Mouse (Mus musculus) heart, adult 2 months (tissue): Measurements from ENCODE around the gene Mta3. TPM values are rescaled to one million over a fixed set of nuclear protein-coding genes. Genes with fewer than 3 reads are reported as not detected.

Experiments used
- DNase-seq, 2 experiments: peaks; one replicate each; pipeline ENCODE4 v3.0.0; 2021
- H3K27ac ChIP-seq: fragments of 200-600 bp; 2 replicates; pipeline ENCODE4 v1.8.1; 2022
- H3K27me3 ChIP-seq: fragments of 200-500 bp; 2 replicates; pipeline ENCODE4 v1.6.1; 2012; ENCODE audit warnings: mild to moderate bottlenecking, low read length, inconsistent platforms, mixed read lengths; ENCODE audit not compliant: control insufficient read depth, insufficient read depth
- H3K36me3 ChIP-seq: fragments of 200-500 bp; 2 replicates; pipeline ENCODE4 v1.6.1; 2012; ENCODE audit warnings: low read length, inconsistent platforms; ENCODE audit not compliant: control insufficient read depth, insufficient read depth
- H3K4me1 ChIP-seq: fragments of 200-500 bp; 2 replicates; pipeline ENCODE4 v1.6.1; 2011; ENCODE audit warnings: low read length; ENCODE audit not compliant: control insufficient read depth, insufficient read depth
- H3K4me3 ChIP-seq: fragments of 200-600 bp; 2 replicates; pipeline ENCODE4 v1.8.1; 2022
- H3K79me2 ChIP-seq: fragments of 200-500 bp; replicated peaks from 2 replicates; pipeline ENCODE4 v1.6.1; 2012; ENCODE audit warnings: mild to moderate bottlenecking, inconsistent platforms, low read length, moderate library complexity, mixed read lengths; ENCODE audit not compliant: control insufficient read depth, insufficient read depth
- H3K9ac ChIP-seq: fragments of 200-500 bp; 2 replicates; pipeline ENCODE4 v1.6.1; 2012; ENCODE audit warnings: low read depth, mild to moderate bottlenecking, control low read depth, inconsistent platforms, low read length, mixed read lengths
- CTCF ChIP-seq: fragments of 200-600 bp; IDR thresholded peaks from 2 replicates; pipeline ENCODE4 v1.8.1; 2022; ENCODE audit warnings: antibody characterized with exemption, mild to moderate bottlenecking, moderate library complexity
- EP300 ChIP-seq: fragments of 200-500 bp; IDR thresholded peaks from 2 replicates; pipeline ENCODE4 v1.6.1; 2011; ENCODE audit warnings: low read depth, low read length, control low read depth; ENCODE audit not compliant: insufficient read depth
- POLR2A ChIP-seq: fragments of 200-500 bp; IDR thresholded peaks from 2 replicates; pipeline ENCODE4 v1.6.1; 2011; ENCODE audit warnings: mild to moderate bottlenecking, low read depth, low read length, control low read depth; ENCODE audit not compliant: insufficient read depth
- WGBS: fragments of 180-500 bp; shearing (Covaris S2); methylation state at CpG from one replicate; pipeline ENCODE4 v1.1.7; 2018; 5-methylcytosine and 5-hydroxymethylcytosine counted together
- intact Hi-C: fragments of 180-260 bp; cut with DNase I; formaldehyde crosslinking; loops from one replicate; pipeline ENCODE4 v1.15.1; 2025
- polyA plus RNA-seq: library from polyadenylated mRNA; depleted of rRNA; stranded (reverse); fragments of >200 nt; gene quantifications from 2 replicates; pipeline ENCODE4 v1.2.3, GENCODE M21; 2012
- total RNA-seq, 2 experiments: library from RNA; stranded (reverse); gene quantifications; 2 replicates each; pipeline ENCODE4 v1.2.3; 2021

Mta3 gene
- total and polyA plus RNA-seq, 3 experiments = 15.1 to 20.1 (median 17.5) TPM

GRCm38 (mm10) chr17:83768309-83768708 is 62.3 kb downstream of the Mta3 start:
- H3K4me1 ChIP-seq = no peaks in the 10 kb centered on the region
- no peaks in the 10 kb centered on the region for H3K36me3 ChIP-seq
- no peak overlapping the region for H3K27ac ChIP-seq
- 69% methylated on average over 10 of the region's 10 CpGs for WGBS
- H3K27me3 ChIP-seq = no peaks in the 10 kb centered on the region
- no peak overlapping the region for H3K4me3 ChIP-seq
- no peak overlapping the region for H3K9ac ChIP-seq
- no peaks in the 10 kb centered on the region for H3K79me2 ChIP-seq
- no peak for DNase-seq
- intact Hi-C loops = no loop called here
- TF ChIP-seq EP300 (no peak), CTCF (no peak), POLR2A (no peak)

GRCm38 (mm10) chr17:83770371-83770770 is 64.4 kb downstream of the Mta3 start:
- Histone ChIP-seq H3K27ac (no peak overlapping the region), H3K4me1 (no peaks in the 10 kb centered on the region), H3K4me3 (no peak overlapping the region), H3K9ac (no peak overlapping the region), H3K36me3 (no peaks in the 10 kb centered on the region), H3K79me2 (no peaks in the 10 kb centered on the region; the same call in 1 of the 2 replicates), H3K27me3 (no peaks in the 10 kb centered on the region)
- intact Hi-C loops = no loop called here
- 82% methylated on average over 6 of the region's 6 CpGs for WGBS
- DNase-seq = no peak
- TF ChIP-seq CTCF (no peak), POLR2A (no peak), EP300 (no peak)

GRCm38 (mm10) chr17:83770931-83771330 is 65.0 kb downstream of the Mta3 start:
- TF ChIP-seq POLR2A = no peak
- no peak for TF ChIP-seq CTCF
- no peak for TF ChIP-seq EP300
- no peaks in the 10 kb centered on the region; the same call in 1 of the 2 replicates for H3K79me2 ChIP-seq
- WGBS = 93% methylated on average over 7 of the region's 7 CpGs
- no peak for DNase-seq
- H3K27ac ChIP-seq = no peak overlapping the region
- no peaks in the 10 kb centered on the region for H3K4me1 ChIP-seq
- no peaks in the 10 kb centered on the region for H3K27me3 ChIP-seq
- no peaks in the 10 kb centered on the region for H3K36me3 ChIP-seq
- H3K4me3 ChIP-seq = no peak overlapping the region
- no peak overlapping the region for H3K9ac ChIP-seq
- intact Hi-C loops = no loop called here

- Histone ChIP-seq H3K79me2 (no peaks in the 10 kb centered on the region; the same call in 1 of the 2 replicates), H3K27me3 (no peaks in the 10 kb centered on the region), H3K36me3 (no peaks in the 10 kb centered on the region), H3K4me1 (no peaks in the 10 kb centered on the region), H3K4me3 (no peak overlapping the region), H3K27ac (no peak overlapping the region), H3K9ac (no peak overlapping the region)
- TF ChIP-seq POLR2A = no peak
- TF ChIP-seq CTCF = no peak
- no peak for TF ChIP-seq EP300
- intact Hi-C loops = no loop called here
- 92% methylated on average over 9 of the region's 9 CpGs for WGBS
- no peak for DNase-seq
Observed at GRCm38 (mm10) chr17:83772110-83772509, 66.1 kb downstream of the Mta3 start.

GRCm38 (mm10) chr17:83772711-83773110 is 66.7 kb downstream of the Mta3 start:
- H3K36me3 ChIP-seq = no peaks in the 10 kb centered on the region

GRCm38 (mm10) chr17:83776965-83777364 is 71.0 kb downstream of the Mta3 start:
- Histone ChIP-seq H3K79me2 (no peaks in the 10 kb centered on the region; the same call in 1 of the 2 replicates), H3K9ac (no peak overlapping the region), H3K27me3 (no peaks in the 10 kb centered on the region), H3K27ac (no peak overlapping the region), H3K36me3 (no peaks in the 10 kb centered on the region), H3K4me3 (no peak overlapping the region), H3K4me1 (no peaks in the 10 kb centered on the region)
- whole genome bisulfite sequencing = 94% methylated on average over 7 of the region's 7 CpGs
- no peak for DNase-seq
- TF ChIP-seq EP300 = no peak
- TF ChIP-seq CTCF = no peak
- intact Hi-C loops = no loop called here

More at GRCm38 (mm10) chr17:83772711-83773110, 66.7 kb downstream of the Mta3 start:
- H3K4me3 ChIP-seq = no peak overlapping the region
- 86% methylated on average over 8 of the region's 8 CpGs for WGBS
- H3K9ac ChIP-seq = no peak overlapping the region
- DNase-seq = peak in 1 of 2 experiments; percentile 17
- H3K27ac ChIP-seq = no peak overlapping the region
- intact Hi-C loops = no loop called here
- no peaks in the 10 kb centered on the region for H3K27me3 ChIP-seq
- TF ChIP-seq EP300 = no peak
- no peak for TF ChIP-seq CTCF
- no peak for TF ChIP-seq POLR2A
- H3K79me2 ChIP-seq = no peaks in the 10 kb centered on the region; the same call in 1 of the 2 replicates
- H3K4me1 ChIP-seq = no peaks in the 10 kb centered on the region
